Mouse (Mus musculus) adrenal gland, adult 10 weeks (tissue): ENCODE data around the gene Atp8a2. TPM values are rescaled to one million over a fixed set of nuclear protein-coding genes. Genes with fewer than 3 reads are reported as not detected.

Source experiments
- polyA plus RNA-seq: library from polyadenylated mRNA; stranded (reverse); fragments of 350-450 nt; fragmentation: Illumina TruSeq; extraction: RNeasy Lipid Tissue Mini Kit (QIAGEN cat#74804); gene quantifications from one replicate; pipeline ENCODE4 v1.2.3, GENCODE M21; 2014; ENCODE audit warnings: low read depth, low replicate concordance

Gene Atp8a2
- 0.82 TPM for polyA plus RNA-seq

GRCm38 (mm10) chr14:60196884-60197283 lies at the start of gene Atp8a2:
Atp8a2 (minus strand) TSS chr14:60197179.

GRCm38 (mm10) chr14:59625158-59625805 lies 571.7 kb downstream of the Atp8a2 start, which contains the start of gene Shisa2:
Shisa2 (plus strand) TSS chr14:59625308.

GRCm38 (mm10) chr14:59597398-59598259 lies 599.4 kb downstream of the Atp8a2 start, which contains the start of gene Cdadc1:
Cdadc1 (minus strand) TSS chr14:59597959.

Other genes with a start within 250 kb of the Atp8a2 start
- gene Nupl1, start 54.3 kb upstream of the Atp8a2 start, polyA plus RNA-seq: not detected
- 98.7 TPM for gene Gm49336, start 54.3 kb upstream of the Atp8a2 start, polyA plus RNA-seq
- gene Mtmr6, start 68.0 kb upstream of the Atp8a2 start, polyA plus RNA-seq: 163 TPM
- 2.7 TPM for gene Amer2, start 176.1 kb upstream of the Atp8a2 start, polyA plus RNA-seq